Mouse (Mus musculus) bone marrow, adult 2 months (tissue): ENCODE measurements around the gene Klf3.

Source experiments
- CTCF ChIP-seq: fragments of 200-500 bp; IDR thresholded peaks from 2 replicates; pipeline ENCODE4 v1.5.1; 2011; ENCODE audit warnings: low read length, control low read depth; ENCODE audit not compliant: control insufficient read depth, insufficient read depth
- POLR2A ChIP-seq: fragments of 200-500 bp; IDR thresholded peaks from 2 replicates; pipeline ENCODE4 v1.6.1; 2011; ENCODE audit warnings: low read depth, mild to moderate bottlenecking, control low read depth, low read length, borderline replicate concordance; ENCODE audit not compliant: control insufficient read depth

GRCm38 (mm10) chr5:64765765-64766164 lies 37.4 kb upstream of the Klf3 start:
- TF ChIP-seq CTCF: no peak
- TF ChIP-seq POLR2A: no peak
